Mouse (Mus musculus) spleen, adult 2 months (tissue): ENCODE measurements around the gene Crim1.

Experiments
- CTCF ChIP-seq: fragments of 200-500 bp; IDR thresholded peaks from 2 replicates; pipeline ENCODE4 v1.5.1; 2011; ENCODE audit warnings: mild to moderate bottlenecking, inconsistent platforms; ENCODE audit not compliant: insufficient read depth, insufficient read length, insufficient replicate concordance; ENCODE audit errors: extremely low read depth
- POLR2A ChIP-seq: fragments of 200-500 bp; IDR thresholded peaks from 2 replicates; pipeline ENCODE4 v1.6.1; 2011; ENCODE audit warnings: low read depth, low read length, inconsistent platforms

GRCm38 (mm10) chr17:78401311-78401710, 201.3 kb downstream of the Crim1 start:
- TF ChIP-seq POLR2A, result no peak
- TF ChIP-seq CTCF, result no peak
